Mouse (Mus musculus): ENCODE measurements around the gene Mprip. TPM values are rescaled to one million over a fixed set of nuclear protein-coding genes. Genes with fewer than 3 reads are reported as not detected.

The Mprip gene
- total RNA-seq (2023; ENCODE audit: inconsistent age): 90.3 to 96.9 TPM (median 93.5 TPM) in 4 replicates

GRCm38 (mm10) chr11:59661005-59661404 lies at the start of gene Mprip:
Gene Mprip, plus strand, starts transcription at chr11:59661305.

DNA sequence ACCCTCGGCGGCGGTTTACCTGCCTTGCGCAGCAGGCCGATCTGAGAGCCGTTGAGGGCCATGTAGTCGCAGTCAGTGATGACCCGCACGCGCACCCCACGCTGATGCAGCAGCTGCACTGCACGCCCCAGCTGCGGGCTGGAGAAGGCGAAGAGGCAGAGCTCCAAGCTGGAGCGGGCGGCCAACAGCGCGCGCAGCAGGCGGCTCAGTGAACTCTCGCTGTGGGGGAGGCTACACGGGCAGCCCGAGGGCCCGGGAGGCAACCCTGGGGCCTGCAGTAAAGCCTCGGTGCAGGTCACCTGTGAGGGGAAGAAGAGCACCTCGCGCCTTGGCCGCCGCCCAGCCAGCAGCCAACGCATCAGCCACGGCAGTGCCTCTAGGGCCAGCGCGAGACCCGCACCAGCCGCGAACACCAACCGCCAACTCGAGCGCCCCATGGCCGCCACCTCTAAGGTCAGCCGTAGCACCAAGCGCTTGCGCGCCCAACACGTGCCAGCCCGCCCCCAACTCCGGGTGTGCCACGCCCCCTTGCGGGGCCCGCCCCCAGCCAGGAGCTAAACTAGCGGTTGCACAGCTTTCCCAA lies 126.2 kb downstream of the Mprip start, which contains the start of gene Pld6:
Pld6 (minus strand) TSS at position 447 of the 583 bp plus-strand sequence.

GRCm38 (mm10) chr11:59809670-59810474 lies 148.8 kb downstream of the Mprip start, which contains the start of gene Flcn:
Gene Flcn, minus strand, starts transcription at chr11:59810016.

Other genes starting within 250 kb of the Mprip start
- 10.9 to 12.7 TPM (median 11.7 TPM) in 4 replicates for gene Jmjd4, start 211.3 kb upstream of the Mprip start, total RNA-seq (2023; ENCODE audit: inconsistent age)
- 14.7 to 19.3 TPM (median 16.6 TPM) in 4 replicates for gene Snap47, start 210.1 kb upstream of the Mprip start, total RNA-seq (2023; ENCODE audit: inconsistent age)
- 3.0 to 5.8 TPM (median 3.8 TPM) in 4 replicates for gene Zfp867, start 188.8 kb upstream of the Mprip start, total RNA-seq (2023; ENCODE audit: inconsistent age)
- 14.2 to 17.7 TPM (median 15.0 TPM) in 4 replicates for gene Zkscan17, start 134.6 kb upstream of the Mprip start, total RNA-seq (2023; ENCODE audit: inconsistent age)
- 0.72 to 2.5 TPM (median 1.2 TPM) in 4 replicates for gene Nlrp3, start 119.7 kb upstream of the Mprip start, total RNA-seq (2023; ENCODE audit: inconsistent age)
- gene Olfr222, start 85.1 kb upstream of the Mprip start, total RNA-seq (2023; ENCODE audit: inconsistent age): not detected in 4 replicates
- gene Olfr223, start 68.0 kb upstream of the Mprip start, total RNA-seq (2023; ENCODE audit: inconsistent age): not detected in 4 replicates
- 0.30 to 0.70 TPM (median 0.48 TPM) in 4 replicates for gene Pld6, start 126.3 kb downstream of the Mprip start, total RNA-seq (2023; ENCODE audit: inconsistent age)
- 112 to 130 TPM (median 124 TPM) in 4 replicates for gene Flcn, start 148.7 kb downstream of the Mprip start, total RNA-seq (2023; ENCODE audit: inconsistent age)
- gene Nt5m, start 178.1 kb downstream of the Mprip start, total RNA-seq (2023; ENCODE audit: inconsistent age): 10.5 to 12.7 TPM (median 12.0 TPM) in 4 replicates
- 87.8 to 99.2 TPM (median 91.3 TPM) in 4 replicates for gene Cops3, start 178.5 kb downstream of the Mprip start, total RNA-seq (2023; ENCODE audit: inconsistent age)

Measured in B cell, adult (primary cell).